Mouse (Mus musculus) cortical plate, adult 2 months (tissue): ENCODE measurements around the gene Itgad.

ENCODE experiments used
- CTCF ChIP-seq: fragments of 200-500 bp; IDR thresholded peaks from 2 replicates; pipeline ENCODE4 v1.5.1; 2011; ENCODE audit warnings: mild to moderate bottlenecking, control low read depth, low read length; ENCODE audit not compliant: insufficient read depth; ENCODE audit errors: extremely low read depth
- POLR2A ChIP-seq: fragments of 200-500 bp; IDR thresholded peaks from 2 replicates; pipeline ENCODE4 v1.6.1; 2011; ENCODE audit warnings: mild to moderate bottlenecking, low read length, control low read depth; ENCODE audit not compliant: insufficient read depth; ENCODE audit errors: extremely low read depth

- TF ChIP-seq CTCF, result no peak
- TF ChIP-seq POLR2A, result no peak
Observed at GRCm38 (mm10) chr7:128231741-128232140, 77.6 kb downstream of the Itgad start.
